Mouse (Mus musculus): Measurements from ENCODE around the gene Ncam1. TPM values are rescaled to one million over a fixed set of nuclear protein-coding genes. Genes with fewer than 3 reads are reported as not detected.

Gene Ncam1
- total RNA-seq (2012; rRNA removed) = 0.08 and 0.13 TPM in 2 replicates
- total RNA-seq (2014; rRNA removed) = not detected in 2 replicates
- polyA plus RNA-seq (2012; ENCODE audit: insufficient read length, low read depth) = not detected in 2 replicates

- dilution Hi-C loops (cut with MboI; ENCODE audit: extremely low pct_ligation_motif_present, extremely low pct_unique_long_range_greater_than_20kb, low sequenced_read_pairs) = no loop called here
- Histone ChIP-seq H3K9ac (ENCODE audit: insufficient read depth, low read depth) (no peak within 1 kb of the TSS), H3K36me3 (replicated peaks in 1 of 2; ENCODE audit: control insufficient read depth in 1 of 2, insufficient read depth in 1 of 2, low read length in 1 of 2) (no peaks in the 10 kb centered on the region), H3K27me3 (replicated peaks) (peaks cover 11% of the 10 kb centered on the region), H3K79me2 (replicated peaks; ENCODE audit: control insufficient read depth, extremely low read depth, insufficient read depth, poor library complexity, severe bottlenecking) (no peaks in the 10 kb centered on the region), H3K4me1 (ENCODE audit: control insufficient read depth in 1 of 2, insufficient read depth in 2 of 2) (no peaks in the 10 kb centered on the region), H3K4me2 (ENCODE audit: insufficient read depth, low read depth, poor library complexity, severe bottlenecking) (no peak within 1 kb of the TSS), H3K27ac (ENCODE audit: insufficient read depth, low read depth) (no peak within 1 kb of the TSS), H3K4me3 (replicated peaks in 1 of 3; ENCODE audit: low read depth in 2 of 3, low read length in 2 of 3, poor library complexity in 1 of 3) (no peak within 1 kb of the TSS), H3K9me3 (replicated peaks; ENCODE audit: low read length) (peaks cover 2% of the 10 kb centered on the region)
- DNase-seq (ENCODE audit: extremely low read depth) = no peak
- in situ Hi-C loops (cut with MboI; ENCODE audit: low pct_ligation_motif_present, low pct_unique_long_range_greater_than_20kb, low sequenced_read_pairs) = no loop called here
- no peak for TF ChIP-seq ELF1 (IDR thresholded peaks at IDR 0.05; ENCODE audit: low read depth, low read length)
- TF ChIP-seq CHD1 (IDR thresholded peaks at IDR 0.05; ENCODE audit: low read depth, low read length) = no peak
- no peak for TF ChIP-seq MYC (IDR thresholded peaks at IDR 0.05; ENCODE audit: low read depth, low read length)
- no peak for TF ChIP-seq BHLHE40 (IDR thresholded peaks at IDR 0.05; ENCODE audit: low read depth, low read length)
- TF ChIP-seq ZNF384 (IDR thresholded peaks at IDR 0.05; ENCODE audit: low read depth, low read length) = no peak
- TF ChIP-seq UBTF (IDR thresholded peaks at IDR 0.05; ENCODE audit: low read depth, low read length) = no peak
- TF ChIP-seq MXI1 (IDR thresholded peaks at IDR 0.05; ENCODE audit: low read depth, low read length) = no peak
- no peak for TF ChIP-seq HCFC1 (IDR thresholded peaks at IDR 0.05; ENCODE audit: low read depth, low read length)
- no peak for TF ChIP-seq JUN (IDR thresholded peaks at IDR 0.05; ENCODE audit: insufficient read depth, low read depth, low read length)
- no peak for TF ChIP-seq NRF1 (IDR thresholded peaks at IDR 0.05; ENCODE audit: low read depth, low read length)
- no peak for TF ChIP-seq ZKSCAN1 (IDR thresholded peaks at IDR 0.05; ENCODE audit: borderline replicate concordance, low read depth, low read length)
- TF ChIP-seq POLR2A (IDR thresholded peaks at IDR 0.05; ENCODE audit: low read depth, low read length) = no peak
Observed at GRCm38 (mm10) chr9:49798806-49799205, at the start of gene Ncam1. Ncam1 (minus strand) TSS chr9:49798925.

GRCm38 (mm10) chr9:49834013-49834412 lies 35.3 kb upstream of the Ncam1 start:
- dilution Hi-C loops (cut with MboI; ENCODE audit: extremely low pct_ligation_motif_present, extremely low pct_unique_long_range_greater_than_20kb, low sequenced_read_pairs) = no loop called here
- no peaks in the 10 kb centered on the region for H3K79me2 ChIP-seq (replicated peaks; ENCODE audit: control insufficient read depth, extremely low read depth, insufficient read depth, poor library complexity, severe bottlenecking)
- TF ChIP-seq TCF12 (IDR thresholded peaks at IDR 0.05; ENCODE audit: low read depth, low read length) (no peak), SMC3 (IDR thresholded peaks at IDR 0.05; ENCODE audit: low read depth, low read length) (no peak), RCOR1 (conservative IDR thresholded peaks at IDR 0.05; ENCODE audit: low read depth, low read length) (no peak), HCFC1 (IDR thresholded peaks at IDR 0.05; ENCODE audit: low read depth, low read length) (no peak)
- in situ Hi-C loops (cut with MboI; ENCODE audit: low pct_ligation_motif_present, low pct_unique_long_range_greater_than_20kb, low sequenced_read_pairs) = no loop called here
- H3K36me3 ChIP-seq (replicated peaks in 1 of 2; ENCODE audit: control insufficient read depth in 1 of 2, insufficient read depth in 1 of 2, low read length in 1 of 2) = no peaks in the 10 kb centered on the region
- no peaks in the 10 kb centered on the region for H3K9me3 ChIP-seq (replicated peaks; ENCODE audit: low read length)
- H3K27me3 ChIP-seq (replicated peaks) = no peaks in the 10 kb centered on the region
- H3K4me3 ChIP-seq (replicated peaks in 1 of 3; ENCODE audit: low read depth in 2 of 3, low read length in 2 of 3, poor library complexity in 1 of 3) = no peak overlapping the region
- H3K4me2 ChIP-seq (ENCODE audit: insufficient read depth, low read depth, poor library complexity, severe bottlenecking) = no peak overlapping the region
- H3K4me1 ChIP-seq (ENCODE audit: control insufficient read depth in 1 of 2, insufficient read depth in 2 of 2) = peaks cover 0 to 3% of the 10 kb centered on the region in 2 experiments; a peak in 1 of 4 replicates
- no peak for DNase-seq (ENCODE audit: extremely low read depth)
- no peak overlapping the region for H3K27ac ChIP-seq (ENCODE audit: insufficient read depth, low read depth)
- H3K9ac ChIP-seq (ENCODE audit: insufficient read depth, low read depth) = no peak overlapping the region
